Mouse (Mus musculus) erythroblast, adult 5-6 weeks (primary cell): Measurements from ENCODE around the gene Gm4869. TPM values are rescaled to one million over a fixed set of nuclear protein-coding genes. Genes with fewer than 3 reads are reported as not detected.
"Not testable (repeated sequence)": the region's sequence is repeated elsewhere in the genome, so short reads cannot be mapped to it uniquely, and the experiment has no call there.

Experiments
- ATAC-seq: replicated peaks from 2 replicates; pipeline ENCODE4 v1.8.0; 2016; ENCODE audit warnings: moderate number of reproducible peaks, mild to moderate bottlenecking, moderate TSS enrichment, inconsistent platforms; ENCODE audit not compliant: poor library complexity, low FRiP score, severe bottlenecking
- total RNA-seq, 2 experiments: library from RNA; stranded (forward) in 1 of 2; stranded (reverse) in 1 of 2; fragments of 150-400 nt in 1 of 2; fragments of 200-764, 138-1000 nt in 1 of 2; gene quantifications; 2 replicates each; pipeline versions ENCODE4 v1.2.3 to v1.2.4; 2015 to 2017; ENCODE audit warnings: low replicate concordance in 2 of 2

Gene Gm4869
- total RNA-seq (2015; ENCODE audit: low replicate concordance): not detected in 2 replicates
- not detected in 2 replicates for total RNA-seq (2017; ENCODE audit: low replicate concordance)

- no peak for ATAC-seq
Observed at GRCm38 (mm10) chr5:140445345-140445744, at the start of gene Gm4869. Gm4869 (plus strand) TSS chr5:140445645.

GRCm38 (mm10) chr5:140396166-140396940, 49.1 kb upstream of the Gm4869 start:
- 0 out of 2 replicates have a peak, but pooled peaks have one; percentile 30 for ATAC-seq

- ATAC-seq: no peak
Observed at GRCm38 (mm10) chr5:140402640-140403270, 42.7 kb upstream of the Gm4869 start.

- no peak for ATAC-seq
Observed at GRCm38 (mm10) chr5:140405126-140405525, 40.3 kb upstream of the Gm4869 start.

- ATAC-seq: no peak
Observed at GRCm38 (mm10) chr5:140406666-140407065, 38.8 kb upstream of the Gm4869 start.

GRCm38 (mm10) chr5:140408801-140409200, 36.6 kb upstream of the Gm4869 start:
- ATAC-seq: no peak

- peak; percentile 72 for ATAC-seq
Observed at GRCm38 (mm10) chr5:140411339-140411738, 34.1 kb upstream of the Gm4869 start.

GRCm38 (mm10) chr5:140414647-140415046, 30.8 kb upstream of the Gm4869 start:
- ATAC-seq: no peak

GRCm38 (mm10) chr5:140418106-140418488, 27.3 kb upstream of the Gm4869 start:
- ATAC-seq: peak; percentile 4; the same call in 1 of the 2 replicates

- ATAC-seq: peak; percentile 90
Observed at GRCm38 (mm10) chr5:140418489-140419441, 26.7 kb upstream of the Gm4869 start, which contains the start of gene Eif3b. Eif3b (plus strand) TSS chr5:140419328.

GRCm38 (mm10) chr5:140419442-140420080, 25.9 kb upstream of the Gm4869 start:
- ATAC-seq: peak; percentile 45

- peak; percentile 33 for ATAC-seq
Observed at GRCm38 (mm10) chr5:140420616-140421015, 24.8 kb upstream of the Gm4869 start.

GRCm38 (mm10) chr5:140425016-140425783, 20.2 kb upstream of the Gm4869 start:
- ATAC-seq: no peak

GRCm38 (mm10) chr5:140439117-140439516, 6.3 kb upstream of the Gm4869 start:
- ATAC-seq: not testable (repeated sequence)

- ATAC-seq: no peak
Observed at GRCm38 (mm10) chr5:140441406-140441805, 4.0 kb upstream of the Gm4869 start.

- no peak for ATAC-seq
Observed at GRCm38 (mm10) chr5:140444012-140444411, 1.4 kb upstream of the Gm4869 start.

- no peak for ATAC-seq
Observed at GRCm38 (mm10) chr5:140446054-140446453, 609 bp downstream of the Gm4869 start.

- ATAC-seq: no peak
Observed at GRCm38 (mm10) chr5:140454488-140454887, 9.0 kb downstream of the Gm4869 start.

- no peak for ATAC-seq
Observed at GRCm38 (mm10) chr5:140455466-140455865, 10.0 kb downstream of the Gm4869 start.
